Mouse (Mus musculus) liver, adult 2 months (tissue): ENCODE data around the gene Zbtb48.

Source experiments
- CTCF ChIP-seq: fragments of 200-500 bp; IDR thresholded peaks from 2 replicates; pipeline ENCODE4 v1.5.1; 2011; ENCODE audit warnings: low read depth, low read length, control low read depth
- POLR2A ChIP-seq: fragments of 200-500 bp; IDR thresholded peaks from 2 replicates; pipeline ENCODE4 v1.6.1; 2011; ENCODE audit warnings: low read length, control low read depth; ENCODE audit not compliant: insufficient read depth; ENCODE audit errors: extremely low read depth

GRCm38 (mm10) chr4:151975441-151975840 lies 52.0 kb downstream of the Zbtb48 start:
- TF ChIP-seq POLR2A (no peak), CTCF (peak; percentile 3; the same call in 1 of the 2 replicates)
